Mouse (Mus musculus) cerebellum, adult 2 months (tissue): Measurements from ENCODE around the gene Ube2g1.

Source experiments
- CTCF ChIP-seq: fragments of 200-500 bp; IDR thresholded peaks from 2 replicates; pipeline ENCODE4 v1.5.1; 2011; ENCODE audit warnings: low read depth, mild to moderate bottlenecking, control low read depth, low read length, moderate library complexity, borderline replicate concordance; ENCODE audit not compliant: insufficient read depth
- POLR2A ChIP-seq: fragments of 200-500 bp; IDR thresholded peaks from 2 replicates; pipeline ENCODE4 v1.6.1; 2011; ENCODE audit warnings: low read length, control low read depth, borderline replicate concordance; ENCODE audit not compliant: insufficient read depth

- TF ChIP-seq CTCF: no peak
- TF ChIP-seq POLR2A: no peak
Measured at GRCm38 (mm10) chr11:72645386-72645785, 38.3 kb downstream of the Ube2g1 start.
